Mouse (Mus musculus) intestine, embryonic 15.5 days (tissue): Measurements from ENCODE around the gene Crbn. TPM values are rescaled to one million over a fixed set of nuclear protein-coding genes. Genes with fewer than 3 reads are reported as not detected.

Experiments
- ATAC-seq: fragments of 200-750 bp; cut with Nextera tagmentation; 2 replicates; pipeline ENCODE4 v1.8.0; 2017; ENCODE audit warnings: moderate TSS enrichment, moderate library complexity
- H3K27ac ChIP-seq: fragments of 300-500 bp; sonication (generic); 2 replicates; pipeline ENCODE4 v1.5.1; 2015; ENCODE audit warnings: mild to moderate bottlenecking, inconsistent platforms
- H3K27me3 ChIP-seq: fragments of 300-500 bp; sonication (generic); replicated peaks from 2 replicates; pipeline ENCODE4 v1.6.1; 2015; ENCODE audit warnings: inconsistent platforms
- H3K36me3 ChIP-seq: fragments of 300-500 bp; sonication (generic); 2 replicates; pipeline ENCODE4 v1.6.1; 2015; ENCODE audit warnings: inconsistent platforms
- H3K4me1 ChIP-seq: fragments of 300-500 bp; sonication (generic); replicated peaks from 2 replicates; pipeline ENCODE4 v1.6.1; 2015; ENCODE audit warnings: inconsistent platforms
- H3K4me2 ChIP-seq: fragments of 300-500 bp; sonication (generic); replicated peaks from 2 replicates; pipeline ENCODE4 v1.6.1; 2015; ENCODE audit warnings: mild to moderate bottlenecking, inconsistent platforms
- H3K4me3 ChIP-seq: fragments of 300-500 bp; sonication (generic); replicated peaks from 2 replicates; pipeline ENCODE4 v1.5.1; 2015; ENCODE audit warnings: inconsistent platforms
- H3K9ac ChIP-seq: fragments of 300-500 bp; sonication (generic); 2 replicates; pipeline ENCODE4 v1.6.1; 2015; ENCODE audit warnings: inconsistent platforms
- H3K9me3 ChIP-seq: fragments of 300-500 bp; sonication (generic); 2 replicates; pipeline ENCODE4 v1.6.1; 2016; ENCODE audit warnings: inconsistent platforms
- WGBS: fragments of 180-500 bp; shearing (Covaris S2); methylation state at CpG from one replicate; pipeline ENCODE4 v1.1.7; 2015; 5-methylcytosine and 5-hydroxymethylcytosine counted together
- polyA plus RNA-seq: library from polyadenylated mRNA; unstranded; fragments of >200 nt; fragmentation: Nextera tagmentation; extraction: Ambion mirVana; gene quantifications from 2 replicates; pipeline ENCODE4 v1.2.1, GENCODE M21; 2015

Crbn gene
- polyA plus RNA-seq, 1 experiment from 2014 or later, result 40.2 TPM

DNA sequence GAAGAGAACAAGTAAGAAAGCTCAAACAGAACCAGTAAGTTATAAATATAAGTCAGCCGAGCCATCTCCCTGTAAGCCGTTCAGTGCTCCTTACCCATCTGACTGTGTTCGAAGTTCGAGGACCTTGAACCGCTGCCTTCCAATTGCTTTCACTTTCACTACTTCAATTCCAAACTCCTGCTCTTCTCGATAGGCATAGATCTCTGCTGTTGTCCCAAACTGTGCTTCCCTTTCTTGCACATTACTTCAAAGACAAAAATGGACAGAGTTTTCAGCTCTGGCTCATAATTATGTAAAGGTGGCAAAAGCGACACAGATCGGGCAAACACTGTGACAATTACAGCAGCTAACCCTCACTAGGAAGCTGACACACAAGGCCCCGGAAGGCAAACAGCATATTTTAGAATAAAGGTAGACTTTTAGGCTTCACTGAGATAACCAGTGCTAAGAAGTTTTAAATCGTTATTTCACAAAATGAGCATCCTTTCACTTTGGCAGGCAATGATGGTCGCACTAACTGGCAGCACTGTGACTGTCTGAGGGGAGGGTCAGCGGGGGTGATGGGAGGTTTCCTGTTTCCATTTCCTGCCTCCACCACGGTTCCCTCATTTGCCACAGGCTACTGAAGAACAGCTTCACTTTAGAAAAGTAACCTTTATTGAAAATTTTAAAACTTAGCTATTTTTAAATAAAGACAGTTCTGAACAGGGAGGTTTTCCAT, 5.6 kb downstream of the Crbn start:
- Histone ChIP-seq H3K4me2 (no peak overlapping the region), H3K9ac (no peak overlapping the region), H3K9me3 (no peaks in the 10 kb centered on the region), H3K36me3 (peaks cover 16% of the 10 kb centered on the region; the same call in 1 of the 2 replicates), H3K4me3 (no peak overlapping the region), H3K27ac (no peak overlapping the region), H3K4me1 (peaks cover 10% of the 10 kb centered on the region), H3K27me3 (no peaks in the 10 kb centered on the region)
- no peak for ATAC-seq
- 85% methylated on average over 13 of the region's 13 CpGs for WGBS

DNA sequence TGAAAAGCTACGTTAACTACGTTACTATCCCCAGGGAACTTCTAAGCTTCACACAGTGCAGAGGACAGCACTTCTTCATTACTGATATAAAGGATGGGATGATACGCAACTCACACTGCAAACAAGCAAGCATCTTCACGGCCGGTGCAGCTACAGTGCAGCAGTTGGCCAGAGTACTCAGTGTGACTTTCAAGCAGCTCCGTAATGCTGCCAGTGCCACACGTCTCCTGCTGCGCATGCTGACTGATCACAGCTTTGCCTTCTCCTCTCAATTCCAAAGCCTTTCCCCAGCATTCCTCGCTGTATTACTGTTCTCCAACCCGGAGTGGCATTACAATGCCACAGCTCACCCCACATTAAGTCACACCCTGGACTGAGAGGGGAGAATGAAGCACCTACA, 6.3 kb downstream of the Crbn start:
- H3K9me3 ChIP-seq, result no peaks in the 10 kb centered on the region
- no peak overlapping the region for H3K27ac ChIP-seq
- ATAC-seq, result no peak
- 94% methylated on average over 10 of the region's 10 CpGs for WGBS
- H3K27me3 ChIP-seq, result no peaks in the 10 kb centered on the region
- H3K9ac ChIP-seq, result no peak overlapping the region
- H3K4me3 ChIP-seq, result no peak overlapping the region
- peaks cover 16% of the 10 kb centered on the region; the same call in 1 of the 2 replicates for H3K36me3 ChIP-seq
- no peak overlapping the region for H3K4me2 ChIP-seq
- peaks cover 4% of the 10 kb centered on the region; the same call in 1 of the 2 replicates for H3K4me1 ChIP-seq

DNA sequence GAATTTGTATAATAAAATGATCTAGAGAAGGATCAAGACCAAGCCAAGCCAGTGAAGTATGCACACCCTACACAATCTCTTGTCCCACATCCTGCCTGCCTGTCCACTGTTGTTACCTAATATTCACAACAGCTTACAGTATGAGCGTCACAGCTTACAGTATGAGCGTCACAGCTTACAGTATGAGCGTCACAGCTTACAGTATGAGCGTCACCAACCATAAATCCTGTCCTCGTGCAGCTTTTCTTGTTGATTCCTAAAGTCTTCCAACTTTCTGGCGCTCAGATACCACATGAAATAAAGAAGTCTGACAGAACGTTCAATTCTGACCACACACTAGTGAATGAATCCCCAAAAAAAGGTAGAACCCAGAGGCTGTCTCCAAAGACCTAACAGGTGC, 6.8 kb downstream of the Crbn start:
- Histone ChIP-seq H3K36me3 (peaks cover 16% of the 10 kb centered on the region; the same call in 1 of the 2 replicates), H3K27me3 (no peaks in the 10 kb centered on the region), H3K9me3 (no peaks in the 10 kb centered on the region), H3K4me2 (no peak overlapping the region), H3K9ac (no peak overlapping the region), H3K4me1 (no peaks in the 10 kb centered on the region), H3K4me3 (no peak overlapping the region), H3K27ac (no peak overlapping the region)
- WGBS, result 91% methylated on average over 7 of the region's 7 CpGs
- ATAC-seq, result no peak

DNA sequence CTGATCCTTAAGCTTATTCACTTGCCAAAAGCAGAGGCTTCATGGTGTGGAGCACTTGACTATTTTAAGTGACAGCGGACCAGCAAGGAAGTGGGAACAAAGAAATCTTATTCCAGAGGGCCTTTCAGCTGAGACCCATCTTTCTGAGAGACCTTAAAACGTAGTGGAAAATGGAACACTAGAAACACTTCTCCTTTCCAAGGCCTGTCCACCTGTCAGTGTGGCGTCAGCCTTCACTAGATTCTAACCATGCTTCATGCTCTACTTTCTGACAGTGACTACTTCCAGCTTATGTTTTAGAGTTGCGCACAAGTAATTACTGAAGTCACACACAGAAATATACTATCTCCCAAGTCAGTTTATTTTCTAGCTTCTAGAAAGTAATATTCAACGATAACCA, 7.4 kb downstream of the Crbn start:
- peaks cover 16% of the 10 kb centered on the region; the same call in 1 of the 2 replicates for H3K36me3 ChIP-seq
- H3K27me3 ChIP-seq, result no peaks in the 10 kb centered on the region
- H3K4me3 ChIP-seq, result no peak overlapping the region
- WGBS, result 93% methylated on average over 5 of the region's 5 CpGs
- H3K9ac ChIP-seq, result no peak overlapping the region
- no peaks in the 10 kb centered on the region for H3K4me1 ChIP-seq
- ATAC-seq, result no peak
- H3K9me3 ChIP-seq, result no peaks in the 10 kb centered on the region
- H3K4me2 ChIP-seq, result no peak overlapping the region
- H3K27ac ChIP-seq, result no peak overlapping the region

DNA sequence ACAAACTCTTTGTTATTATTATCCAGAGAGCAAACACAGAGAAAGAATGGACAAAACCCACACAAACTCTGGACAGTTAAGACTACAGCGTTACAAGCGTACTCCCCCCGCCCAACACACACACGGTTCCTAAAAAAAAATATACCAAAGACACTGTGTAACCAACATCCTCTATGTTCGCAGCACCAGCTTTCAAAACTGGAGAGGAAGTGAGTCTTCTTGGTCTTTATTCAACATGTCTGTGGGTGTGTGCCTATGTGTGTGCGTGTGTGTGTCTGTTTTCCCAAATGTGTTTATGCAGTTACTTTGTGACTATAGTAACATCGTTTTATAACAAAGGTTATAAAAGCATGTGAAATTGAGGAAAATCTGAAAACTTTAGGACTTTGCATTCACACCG, 8.4 kb downstream of the Crbn start:
- H3K27ac ChIP-seq, result no peak overlapping the region
- no peaks in the 10 kb centered on the region for H3K9me3 ChIP-seq
- WGBS, result 93% methylated on average over 8 of the region's 8 CpGs
- ATAC-seq, result no peak
- H3K4me2 ChIP-seq, result no peak overlapping the region
- no peaks in the 10 kb centered on the region for H3K4me1 ChIP-seq
- no peak overlapping the region for H3K4me3 ChIP-seq
- peaks cover 16% of the 10 kb centered on the region; the same call in 1 of the 2 replicates for H3K36me3 ChIP-seq
- no peaks in the 10 kb centered on the region for H3K27me3 ChIP-seq
- no peak overlapping the region for H3K9ac ChIP-seq

DNA sequence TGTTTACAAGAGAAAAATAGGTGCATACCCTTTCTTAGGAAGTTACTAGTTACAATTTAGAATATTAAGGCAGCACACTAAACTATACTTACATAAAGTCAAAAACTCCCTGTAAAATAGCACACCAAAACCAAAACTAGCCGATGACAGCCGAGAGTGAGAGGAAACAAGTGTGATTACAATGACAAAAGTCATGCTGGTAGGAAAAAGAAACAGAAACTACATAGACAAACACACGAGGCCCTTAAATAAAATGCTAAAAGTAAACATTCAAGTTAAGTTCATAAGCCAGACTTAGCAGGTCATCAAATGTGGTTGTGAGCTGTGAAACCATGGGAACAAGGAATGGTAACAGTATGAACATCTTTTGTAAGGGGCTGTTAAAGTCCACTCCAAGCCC, 12.7 kb downstream of the Crbn start:
- Histone ChIP-seq H3K27me3 (no peaks in the 10 kb centered on the region), H3K4me1 (no peaks in the 10 kb centered on the region), H3K9ac (no peak overlapping the region), H3K27ac (no peak overlapping the region), H3K4me2 (no peak overlapping the region), H3K36me3 (0 out of 2 replicates have a peak, but pooled peaks cover 2% of the 10 kb centered on the region), H3K9me3 (no peaks in the 10 kb centered on the region), H3K4me3 (no peak overlapping the region)
- WGBS, result 87% methylated on average over 3 of the region's 3 CpGs
- ATAC-seq, result no peak

GRCm38 (mm10) chr6:106770046-106770445, 29.8 kb downstream of the Crbn start:
- Histone ChIP-seq H3K9me3 (no peaks in the 10 kb centered on the region), H3K27me3 (no peaks in the 10 kb centered on the region), H3K4me3 (peak overlapping the region; percentile 73), H3K4me1 (peaks cover 5% of the 10 kb centered on the region; the same call in 1 of the 2 replicates), H3K4me2 (peak overlapping the region; percentile 86), H3K36me3 (no peaks in the 10 kb centered on the region), H3K27ac (no peak overlapping the region), H3K9ac (peak overlapping the region; percentile 69)
- WGBS, result 51% methylated on average over 4 of the region's 4 CpGs
- ATAC-seq, result no peak

DNA sequence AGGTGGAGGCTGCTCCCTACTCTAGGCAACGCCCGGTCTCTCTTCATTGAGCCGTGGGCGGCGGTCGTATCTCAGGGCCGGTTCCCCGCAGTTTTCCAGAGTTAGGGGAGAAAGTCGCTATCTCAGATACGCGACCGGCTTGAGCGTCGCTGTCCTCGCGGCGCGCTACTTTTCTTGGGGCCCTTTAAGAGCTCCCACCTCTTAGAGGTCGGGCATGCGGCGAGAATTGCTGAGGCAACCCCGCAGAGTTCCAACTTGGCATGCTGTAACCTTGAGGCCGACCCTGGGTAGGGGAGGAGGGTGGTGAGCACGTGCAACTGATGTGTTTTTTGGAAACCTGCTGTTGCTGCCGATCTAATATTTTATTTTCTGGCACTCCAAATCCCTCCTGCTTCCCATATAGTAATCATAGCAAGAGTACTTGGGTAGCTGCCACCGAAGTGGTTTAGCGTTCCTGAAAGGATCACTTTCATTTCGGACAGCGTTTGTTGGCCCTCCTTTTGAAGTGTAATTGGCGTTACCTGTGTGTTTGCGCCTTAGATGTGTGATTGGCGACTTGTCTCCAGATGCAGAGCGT, 30.5 kb downstream of the Crbn start:
- no peaks in the 10 kb centered on the region for H3K27me3 ChIP-seq
- peak overlapping the region; percentile 69 for H3K9ac ChIP-seq
- no peaks in the 10 kb centered on the region for H3K9me3 ChIP-seq
- 2% methylated on average over 33 of the region's 33 CpGs for WGBS
- peak overlapping the region; percentile 73 for H3K4me3 ChIP-seq
- peaks cover 5% of the 10 kb centered on the region; the same call in 1 of the 2 replicates for H3K4me1 ChIP-seq
- H3K4me2 ChIP-seq, result peak overlapping the region; percentile 86
- no peaks in the 10 kb centered on the region for H3K36me3 ChIP-seq
- peak overlapping the region; percentile 48; the same call in 1 of the 2 replicates for H3K27ac ChIP-seq
- peak; percentile 82 for ATAC-seq

- peak within 1 kb of the TSS; percentile 48; the same call in 1 of the 2 replicates for H3K27ac ChIP-seq
- H3K9me3 ChIP-seq, result no peaks in the 10 kb centered on the region
- peak; percentile 100 for ATAC-seq
- H3K36me3 ChIP-seq, result no peaks in the 10 kb centered on the region
- H3K27me3 ChIP-seq, result no peaks in the 10 kb centered on the region
- peaks cover 5% of the 10 kb centered on the region; the same call in 1 of the 2 replicates for H3K4me1 ChIP-seq
- H3K4me3 ChIP-seq, result peak within 1 kb of the TSS; percentile 73
- peak within 1 kb of the TSS; percentile 69 for H3K9ac ChIP-seq
- WGBS, result 9% methylated on average over 35 of the region's 35 CpGs
- peak within 1 kb of the TSS; percentile 86 for H3K4me2 ChIP-seq
Measured at GRCm38 (mm10) chr6:106768640-106769289, 31.1 kb downstream of the Crbn start, which contains the start of gene Trnt1. Gene Trnt1 (plus strand): TSS chr6:106769120.

DNA sequence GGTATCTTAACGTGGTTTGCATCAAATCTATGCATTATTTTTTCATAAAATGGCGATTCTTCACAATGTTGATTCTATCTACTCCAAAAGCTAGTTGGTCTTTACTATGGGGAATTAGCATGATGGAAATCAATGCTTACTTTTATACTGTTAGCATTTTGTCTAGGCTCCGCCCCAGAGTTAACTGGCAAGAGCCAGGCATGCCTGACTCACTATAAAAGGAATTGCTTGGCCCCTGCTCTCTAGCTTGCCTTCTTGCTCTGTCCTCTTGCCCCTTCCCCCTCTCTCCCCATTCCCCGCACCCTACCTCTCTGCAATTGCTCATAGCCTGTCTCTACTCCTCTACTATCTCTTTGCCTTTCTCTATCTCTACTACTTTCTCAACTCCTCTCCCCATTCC, 33.1 kb downstream of the Crbn start:
- H3K36me3 ChIP-seq, result no peaks in the 10 kb centered on the region
- no peak overlapping the region for H3K4me3 ChIP-seq
- no peaks in the 10 kb centered on the region for H3K27me3 ChIP-seq
- H3K4me2 ChIP-seq, result no peak overlapping the region
- WGBS, result 70% methylated on average over 4 of the region's 4 CpGs
- no peak for ATAC-seq
- no peaks in the 10 kb centered on the region for H3K9me3 ChIP-seq
- H3K4me1 ChIP-seq, result peaks cover 5% of the 10 kb centered on the region; the same call in 1 of the 2 replicates
- H3K9ac ChIP-seq, result no peak overlapping the region
- H3K27ac ChIP-seq, result no peak overlapping the region

- no peak overlapping the region for H3K9ac ChIP-seq
- H3K4me3 ChIP-seq, result no peak overlapping the region
- no peak for ATAC-seq
- no peak overlapping the region for H3K4me2 ChIP-seq
- H3K9me3 ChIP-seq, result no peaks in the 10 kb centered on the region
- no peaks in the 10 kb centered on the region for H3K27me3 ChIP-seq
- 76% methylated on average over 1 of the region's 1 CpGs for WGBS
- H3K27ac ChIP-seq, result no peak overlapping the region
- peaks cover 5% of the 10 kb centered on the region; the same call in 1 of the 2 replicates for H3K4me1 ChIP-seq
- H3K36me3 ChIP-seq, result no peaks in the 10 kb centered on the region
Measured at GRCm38 (mm10) chr6:106765892-106766291, 34.0 kb downstream of the Crbn start.

GRCm38 (mm10) chr6:106761486-106761885, 38.4 kb downstream of the Crbn start:
- no peaks in the 10 kb centered on the region for H3K27me3 ChIP-seq
- no peak for ATAC-seq

More at GRCm38 (mm10) chr6:106761486-106761885, 38.4 kb downstream of the Crbn start:
- no peak overlapping the region for H3K4me2 ChIP-seq
- no peak overlapping the region for H3K27ac ChIP-seq
- no peaks in the 10 kb centered on the region for H3K4me1 ChIP-seq
- no peak overlapping the region for H3K9ac ChIP-seq
- no peaks in the 10 kb centered on the region for H3K36me3 ChIP-seq
- H3K9me3 ChIP-seq, result no peaks in the 10 kb centered on the region
- 75% methylated on average over 1 of the region's 1 CpGs for WGBS
- H3K4me3 ChIP-seq, result no peak overlapping the region
